Mouse (Mus musculus): ENCODE measurements around the gene Map3k3.

- TF ChIP-seq HCFC1 (IDR thresholded peaks at IDR 0.05; ENCODE audit: borderline replicate concordance, insufficient read depth, low read length): no peak
- TF ChIP-seq MAFK (IDR thresholded peaks at IDR 0.05; ENCODE audit: insufficient read depth, low read depth, low read length): no peak
Measured at GRCm38 (mm10) chr11:106179711-106180448, 95.5 kb downstream of the Map3k3 start.

All from ES-E14 (cell line).